Mouse (Mus musculus): ENCODE measurements around the gene Nfatc2. TPM values are rescaled to one million over a fixed set of nuclear protein-coding genes. Genes with fewer than 3 reads are reported as not detected.

Nfatc2 gene
- polyA plus RNA-seq, 1 experiment, result 15.3 TPM

DNA sequence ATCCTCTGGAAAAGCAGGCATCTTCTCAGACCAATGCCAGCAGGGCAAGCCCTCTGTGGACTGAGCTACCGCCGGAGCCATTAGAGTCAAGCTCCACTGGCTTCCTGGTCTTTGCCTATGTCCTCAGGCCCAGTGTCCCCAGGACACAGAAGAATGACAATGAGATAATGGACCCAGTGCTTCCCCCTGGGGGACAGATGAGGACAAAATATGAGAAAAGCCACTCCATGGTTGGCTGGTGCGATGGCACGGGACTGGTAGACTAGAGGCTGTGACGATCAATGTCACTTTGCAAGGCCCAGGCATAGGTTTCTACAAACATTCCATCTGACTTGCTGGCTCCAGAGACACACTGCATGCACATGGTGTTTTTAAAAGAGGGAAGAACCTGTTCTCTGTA lies 8.5 kb downstream of the Nfatc2 start:
- Histone ChIP-seq H3K36me3 (ENCODE audit: control insufficient read depth, insufficient read depth, low read length) (no peaks in the 10 kb centered on the region), H3K27me3 (ENCODE audit: control insufficient read depth, insufficient read depth, low read length) (no peaks in the 10 kb centered on the region), H3K4me3 (ENCODE audit: extremely low read depth, insufficient read depth, insufficient read length) (no peak overlapping the region), H3K27ac (ENCODE audit: insufficient read depth, low read length) (no peak overlapping the region), H3K4me1 (ENCODE audit: control insufficient read depth, insufficient read depth, insufficient read length) (peaks cover 17% of the 10 kb centered on the region; the same call in 1 of the 2 replicates)
- no peak for DNase-seq (ENCODE audit: low read depth in 1 of 2, low spot score in 2 of 2)
- WGBS, result 85% methylated on average over 5 of the region's 5 CpGs
- TF ChIP-seq POLR2A (IDR thresholded peaks at IDR 0.05; ENCODE audit: low read depth, low read length) (no peak), CTCF (IDR thresholded peaks at IDR 0.05; ENCODE audit: extremely low read depth, insufficient read depth, insufficient read length, insufficient replicate concordance) (no peak)

DNA sequence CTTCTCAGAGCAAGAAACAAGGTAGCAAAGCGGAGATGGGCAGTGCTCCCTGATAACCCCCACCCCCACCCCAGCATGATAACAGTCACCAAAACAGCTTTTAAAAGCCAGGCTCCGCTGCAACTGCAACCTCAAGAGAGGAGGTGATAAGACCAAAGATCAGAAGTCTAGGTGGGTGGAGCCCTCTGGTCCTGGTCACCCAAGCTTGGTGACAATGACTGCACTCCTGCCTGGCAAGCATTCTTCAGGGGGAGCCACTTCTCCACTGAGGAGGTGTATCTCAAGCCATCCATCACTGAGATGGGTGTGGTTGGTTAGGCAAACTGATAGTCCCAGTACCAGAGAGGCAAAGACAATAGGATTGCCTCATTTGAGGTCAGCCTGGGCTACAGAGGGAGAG lies 10.4 kb downstream of the Nfatc2 start:
- no peak for DNase-seq (ENCODE audit: low read depth in 1 of 2, low spot score in 2 of 2)
- H3K27me3 ChIP-seq (ENCODE audit: control insufficient read depth, insufficient read depth, low read length), result no peaks in the 10 kb centered on the region
- 55% methylated on average over 2 of the region's 2 CpGs for WGBS
- H3K4me1 ChIP-seq (ENCODE audit: control insufficient read depth, insufficient read depth, insufficient read length), result peaks cover 19% of the 10 kb centered on the region; the same call in 1 of the 2 replicates
- H3K36me3 ChIP-seq (ENCODE audit: control insufficient read depth, insufficient read depth, low read length), result no peaks in the 10 kb centered on the region
- no peak overlapping the region for H3K4me3 ChIP-seq (ENCODE audit: extremely low read depth, insufficient read depth, insufficient read length)
- TF ChIP-seq POLR2A (IDR thresholded peaks at IDR 0.05; ENCODE audit: low read depth, low read length), result no peak
- TF ChIP-seq CTCF (IDR thresholded peaks at IDR 0.05; ENCODE audit: extremely low read depth, insufficient read depth, insufficient read length, insufficient replicate concordance), result no peak
- peak overlapping the region; percentile 85 for H3K27ac ChIP-seq (ENCODE audit: insufficient read depth, low read length)

DNA sequence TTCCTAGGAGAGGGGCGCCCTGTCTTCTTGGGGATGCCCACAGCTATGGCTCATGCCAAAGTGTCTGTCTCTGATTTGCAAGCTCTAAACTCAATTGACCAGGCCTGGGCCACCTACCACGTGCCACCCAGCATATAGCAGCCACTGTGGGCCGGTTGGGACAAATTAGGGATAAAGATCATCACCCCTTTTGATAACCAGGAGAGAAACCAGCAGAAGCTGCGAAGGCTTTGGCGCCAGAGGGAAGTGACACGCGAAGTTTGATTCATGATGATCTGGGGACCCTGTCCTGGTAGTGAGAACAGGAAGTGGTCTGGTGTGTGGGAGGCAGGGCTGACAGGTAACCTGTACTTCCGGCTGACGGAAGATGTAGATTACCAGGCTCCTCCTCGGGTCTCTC lies 10.9 kb downstream of the Nfatc2 start:
- DNase-seq (ENCODE audit: low read depth in 1 of 2, low spot score in 2 of 2), result peak; percentile 62 to 66
- peak overlapping the region; percentile 85 for H3K27ac ChIP-seq (ENCODE audit: insufficient read depth, low read length)
- H3K4me3 ChIP-seq (ENCODE audit: extremely low read depth, insufficient read depth, insufficient read length), result peak overlapping the region; percentile 48; the same call in 1 of the 2 replicates

DNA sequence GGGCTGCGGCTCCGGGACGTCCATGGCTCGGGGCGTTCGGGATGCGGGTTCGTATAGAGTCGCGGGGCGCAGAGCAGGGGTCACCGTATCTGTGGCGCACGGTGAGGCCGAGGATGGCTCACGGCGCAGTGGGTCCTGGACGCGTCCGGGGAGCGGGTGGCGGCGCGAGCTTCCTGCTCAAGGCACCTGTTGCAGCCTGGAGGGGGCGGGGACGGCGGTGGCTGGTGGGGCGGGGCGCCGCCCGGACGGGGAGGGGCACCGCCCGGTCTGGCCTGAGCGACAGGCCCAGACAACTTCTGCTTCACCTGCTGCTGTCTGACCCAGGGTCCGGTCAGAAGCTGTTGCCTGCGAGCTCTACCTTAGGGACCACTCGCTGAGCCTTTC lies 11.3 kb downstream of the Nfatc2 start:
- 1% methylated on average over 37 of the region's 38 CpGs for WGBS

More for the DNA sequence above, 10.9 kb downstream of the Nfatc2 start:
- Histone ChIP-seq H3K36me3 (ENCODE audit: control insufficient read depth, insufficient read depth, low read length) (no peaks in the 10 kb centered on the region), H3K27me3 (ENCODE audit: control insufficient read depth, insufficient read depth, low read length) (no peaks in the 10 kb centered on the region), H3K4me1 (ENCODE audit: control insufficient read depth, insufficient read depth, insufficient read length) (peaks cover 19% of the 10 kb centered on the region; the same call in 1 of the 2 replicates)
- 6% methylated on average over 10 of the region's 10 CpGs for WGBS
- TF ChIP-seq POLR2A (IDR thresholded peaks at IDR 0.05; ENCODE audit: low read depth, low read length), result no peak
- TF ChIP-seq CTCF (IDR thresholded peaks at IDR 0.05; ENCODE audit: extremely low read depth, insufficient read depth, insufficient read length, insufficient replicate concordance), result no peak

DNA sequence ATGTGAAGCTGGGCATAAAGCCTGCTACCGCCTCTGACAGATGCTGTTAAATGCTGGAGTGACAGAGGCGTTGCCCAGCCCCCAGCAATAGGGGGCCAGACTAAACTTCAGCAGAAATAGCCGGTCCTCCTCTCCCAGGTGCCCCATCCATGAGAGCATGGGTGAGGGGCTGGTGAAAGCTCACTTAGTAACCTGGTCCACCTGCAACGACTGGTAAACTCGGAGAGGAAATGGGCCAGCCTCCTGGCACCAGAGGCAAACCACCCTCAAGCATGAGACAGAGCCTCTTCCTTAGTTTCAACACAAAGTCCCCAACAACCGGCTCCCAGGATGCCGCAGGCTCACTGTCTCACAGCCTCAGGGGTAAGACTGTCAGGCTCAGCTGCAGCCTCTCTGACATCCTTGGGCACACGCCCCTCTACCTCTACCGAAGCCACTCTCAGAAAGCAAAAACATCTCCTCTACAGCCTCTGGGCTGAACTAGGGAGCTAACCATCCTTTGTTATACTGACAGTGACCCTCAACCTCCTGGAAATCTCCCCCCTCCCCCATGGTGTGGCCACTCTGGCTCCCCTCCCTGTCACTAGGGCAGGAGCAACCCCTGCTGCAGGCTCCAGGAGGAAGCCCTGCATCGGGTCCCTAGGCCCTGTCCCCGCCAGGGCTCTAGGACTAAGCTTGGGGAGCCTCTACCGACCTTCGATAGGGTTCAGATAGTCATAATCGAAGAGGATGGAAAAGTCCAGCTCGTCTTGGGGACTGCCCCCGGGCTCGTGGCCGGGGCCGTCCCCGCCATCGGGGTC lies 11.9 kb downstream of the Nfatc2 start:
- Histone ChIP-seq H3K27ac (ENCODE audit: insufficient read depth, low read length) (peak overlapping the region; percentile 76), H3K4me1 (ENCODE audit: control insufficient read depth, insufficient read depth, insufficient read length) (peaks cover 23% of the 10 kb centered on the region; the same call in 1 of the 2 replicates), H3K36me3 (ENCODE audit: control insufficient read depth, insufficient read depth, low read length) (no peaks in the 10 kb centered on the region), H3K27me3 (ENCODE audit: control insufficient read depth, insufficient read depth, low read length) (no peaks in the 10 kb centered on the region), H3K4me3 (ENCODE audit: extremely low read depth, insufficient read depth, insufficient read length) (peak overlapping the region; percentile 72)
- TF ChIP-seq CTCF (IDR thresholded peaks at IDR 0.05; ENCODE audit: extremely low read depth, insufficient read depth, insufficient read length, insufficient replicate concordance), result no peak
- no peak for TF ChIP-seq POLR2A (IDR thresholded peaks at IDR 0.05; ENCODE audit: low read depth, low read length)
- DNase-seq (ENCODE audit: low read depth in 1 of 2, low spot score in 2 of 2), result peak in 1 of 2 experiments; percentile 30
- 3% methylated on average over 21 of the region's 21 CpGs for WGBS

More for the DNA sequence above, 11.3 kb downstream of the Nfatc2 start:
- peak; percentile 29; the same call in 1 of the 2 replicates for TF ChIP-seq POLR2A (IDR thresholded peaks at IDR 0.05; ENCODE audit: low read depth, low read length)
- TF ChIP-seq CTCF (IDR thresholded peaks at IDR 0.05; ENCODE audit: extremely low read depth, insufficient read depth, insufficient read length, insufficient replicate concordance), result no peak
- no peaks in the 10 kb centered on the region for H3K36me3 ChIP-seq (ENCODE audit: control insufficient read depth, insufficient read depth, low read length)
- peak overlapping the region; percentile 72 for H3K4me3 ChIP-seq (ENCODE audit: extremely low read depth, insufficient read depth, insufficient read length)
- peak; percentile 50 to 81 for DNase-seq (ENCODE audit: low read depth in 1 of 2, low spot score in 2 of 2)
- H3K4me1 ChIP-seq (ENCODE audit: control insufficient read depth, insufficient read depth, insufficient read length), result peaks cover 19% of the 10 kb centered on the region; the same call in 1 of the 2 replicates
- peak overlapping the region; percentile 85 for H3K27ac ChIP-seq (ENCODE audit: insufficient read depth, low read length)
- H3K27me3 ChIP-seq (ENCODE audit: control insufficient read depth, insufficient read depth, low read length), result no peaks in the 10 kb centered on the region

DNA sequence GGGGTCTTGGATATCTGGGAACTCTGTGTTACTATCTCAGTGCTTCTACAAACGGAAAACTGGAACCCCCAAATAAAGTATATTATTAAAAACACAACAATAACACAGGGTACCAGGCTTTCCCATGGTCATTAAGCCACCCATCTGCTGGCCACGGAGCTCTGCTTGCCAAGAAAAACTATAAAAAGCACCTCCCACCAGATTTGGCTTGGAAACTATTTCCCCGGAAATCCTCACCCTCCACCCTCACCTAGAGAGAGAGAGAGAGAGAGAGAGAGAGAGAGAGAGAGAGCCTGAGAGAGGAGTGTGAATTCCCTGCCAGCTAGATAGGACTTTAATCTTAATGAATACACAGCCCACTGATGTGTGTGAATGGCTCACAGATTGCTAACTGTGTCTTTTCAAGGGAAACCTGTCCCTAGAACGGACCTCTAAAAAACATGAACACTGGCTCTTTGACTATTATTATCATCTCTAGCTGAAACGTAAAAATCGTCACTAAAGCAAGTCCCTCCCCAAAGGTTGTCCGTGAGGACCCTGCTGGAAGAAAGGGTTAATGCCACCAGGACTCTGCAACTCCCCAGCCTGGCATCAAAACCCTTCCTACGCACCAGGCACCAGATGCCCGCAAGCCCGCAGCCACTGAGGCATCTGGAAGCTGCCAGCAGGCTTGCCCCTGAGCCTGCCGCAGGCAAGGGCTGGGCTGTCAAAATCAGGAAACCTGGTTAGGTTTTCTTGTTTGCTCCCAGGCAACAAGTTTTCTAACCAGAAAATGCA lies 12.7 kb downstream of the Nfatc2 start:
- Histone ChIP-seq H3K27me3 (ENCODE audit: control insufficient read depth, insufficient read depth, low read length) (no peaks in the 10 kb centered on the region), H3K4me3 (ENCODE audit: extremely low read depth, insufficient read depth, insufficient read length) (peak overlapping the region; percentile 72), H3K36me3 (ENCODE audit: control insufficient read depth, insufficient read depth, low read length) (no peaks in the 10 kb centered on the region), H3K27ac (ENCODE audit: insufficient read depth, low read length) (peak overlapping the region; percentile 76; the same call in 1 of the 2 replicates), H3K4me1 (ENCODE audit: control insufficient read depth, insufficient read depth, insufficient read length) (peaks cover 30% of the 10 kb centered on the region; the same call in 1 of the 2 replicates)
- DNase-seq (ENCODE audit: low read depth in 1 of 2, low spot score in 2 of 2), result no peak
- WGBS, result 19% methylated on average over 11 of the region's 11 CpGs
- TF ChIP-seq POLR2A (IDR thresholded peaks at IDR 0.05; ENCODE audit: low read depth, low read length) (no peak), CTCF (IDR thresholded peaks at IDR 0.05; ENCODE audit: extremely low read depth, insufficient read depth, insufficient read length, insufficient replicate concordance) (no peak)

Data from spleen, adult 2 months (tissue).